Mouse (Mus musculus) monocyte, adult 2 months (primary cell): ENCODE measurements at regions not wholly inside any gene's neighbourhood (a gene's known extent, or its start where the extent isn't known, plus 50 kb on each side); places are given as distances from the start of the nearest gene placed in this dataset.

Experiments
- DNase-seq, 2 experiments: peaks; one replicate each; pipeline ENCODE4 v3.0.0; 2022; ENCODE audit warnings: low spot score in 2 of 2, low read depth in 1 of 2

DNA sequence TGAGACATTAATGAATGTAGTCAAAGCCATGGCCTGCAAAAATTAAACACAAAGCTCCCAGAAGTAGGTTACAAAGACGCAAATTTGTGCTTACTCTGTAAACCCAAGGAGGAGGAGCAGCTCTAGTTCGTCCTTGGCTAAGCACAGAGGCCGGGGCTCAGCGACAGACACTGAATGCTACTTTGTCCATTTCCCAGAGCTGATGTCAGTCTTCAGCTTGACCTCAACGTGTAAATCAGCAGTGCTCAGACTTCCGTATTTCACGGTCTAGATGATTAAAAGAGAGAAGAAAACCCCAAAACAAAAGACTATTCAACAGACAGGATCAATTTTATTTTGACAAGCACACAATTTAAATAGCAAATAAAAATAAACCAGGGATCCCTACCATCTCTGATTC, 534.7 kb downstream of the Ptprc start:
- no peak for DNase-seq

GRCm38 (mm10) chr1:137636947-137637346, 538.6 kb downstream of the Ptprc start:
- DNase-seq: no peak

- DNase-seq: no peak
Observed at GRCm38 (mm10) chr1:137636321-137636944, 539.1 kb downstream of the Ptprc start.

DNA sequence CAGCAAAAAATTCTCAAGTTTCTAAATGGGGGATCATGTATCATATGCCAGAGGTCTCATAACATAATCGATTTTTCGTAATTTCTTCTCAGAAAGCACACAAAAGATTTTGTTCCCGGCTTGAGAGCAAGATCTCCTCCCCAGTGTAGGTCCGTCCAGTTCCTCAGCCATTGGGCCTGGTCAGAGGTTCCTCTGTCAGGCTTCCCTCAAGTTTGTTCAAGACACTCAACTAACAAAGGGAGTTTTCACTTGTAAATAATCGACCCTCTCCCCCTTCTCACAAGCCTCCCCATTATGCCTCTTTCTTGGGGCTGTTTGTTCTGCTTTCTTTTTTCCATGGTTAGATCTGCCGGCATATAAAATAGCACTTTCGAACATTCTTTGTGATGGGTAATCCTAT, 539.7 kb downstream of the Ptprc start:
- no peak for DNase-seq

DNA sequence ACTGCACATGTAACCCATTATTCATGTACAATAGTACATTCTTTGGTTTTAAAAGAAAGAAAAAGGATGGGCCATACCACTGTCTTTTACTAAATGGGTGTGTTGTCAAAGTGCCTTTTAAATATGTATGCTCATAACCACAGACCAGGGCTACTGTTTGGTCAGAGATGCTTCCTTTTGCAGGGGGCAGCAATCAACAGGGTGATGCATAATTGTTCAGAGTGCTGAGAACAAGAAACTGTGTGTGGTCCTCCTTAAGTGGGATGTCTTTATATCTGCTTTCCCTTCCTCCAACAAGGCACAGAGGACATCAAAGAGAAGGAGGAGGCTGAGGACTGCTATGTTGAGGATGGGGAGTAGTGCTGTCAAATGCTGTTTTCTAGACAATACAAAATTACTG, 544.0 kb downstream of the Ptprc start:
- DNase-seq: no peak

GRCm38 (mm10) chr1:137620672-137621071, 554.8 kb downstream of the Ptprc start:
- no peak for DNase-seq

DNA sequence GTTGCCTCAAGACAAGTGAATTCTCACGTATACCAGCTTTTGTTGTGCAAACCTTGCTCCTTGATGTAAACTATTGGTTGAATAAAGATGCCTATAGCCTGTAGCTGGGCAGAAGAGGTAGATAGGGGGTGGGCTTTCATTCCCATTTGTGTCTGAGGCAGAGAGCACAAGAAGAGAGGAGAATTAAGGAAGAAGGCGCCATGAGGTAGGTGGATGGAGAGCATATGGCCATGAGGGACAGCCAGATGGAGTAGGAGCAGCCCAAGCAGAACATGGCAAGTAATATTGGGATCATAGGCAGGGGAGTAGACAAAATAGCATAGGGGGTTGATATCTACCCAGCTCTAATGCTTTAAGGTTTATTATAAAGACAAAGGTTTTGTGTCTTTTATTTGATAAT, 557.3 kb downstream of the Ptprc start:
- DNase-seq: no peak

GRCm38 (mm10) chr1:137617513-137617912, 558.0 kb downstream of the Ptprc start:
- no peak for DNase-seq

DNA sequence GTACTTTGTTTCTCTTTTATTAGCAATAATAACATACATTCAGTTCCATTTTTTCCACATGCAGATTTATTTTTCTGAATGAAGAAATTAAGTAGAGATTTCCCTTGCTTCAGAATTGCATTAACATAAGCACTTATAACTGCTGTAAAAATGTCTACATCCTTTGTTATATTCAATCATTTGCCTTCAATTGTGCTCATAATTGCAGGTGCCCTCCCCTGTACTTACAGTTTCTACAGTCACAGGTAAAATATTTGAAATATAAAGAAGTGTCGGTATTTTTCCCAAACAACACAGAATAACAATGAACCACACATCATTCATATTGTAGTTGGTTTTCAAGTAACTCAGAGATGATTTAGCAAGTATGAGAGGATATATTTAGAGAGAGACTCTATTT, 568.8 kb downstream of the Ptprc start:
- DNase-seq: no peak

DNA sequence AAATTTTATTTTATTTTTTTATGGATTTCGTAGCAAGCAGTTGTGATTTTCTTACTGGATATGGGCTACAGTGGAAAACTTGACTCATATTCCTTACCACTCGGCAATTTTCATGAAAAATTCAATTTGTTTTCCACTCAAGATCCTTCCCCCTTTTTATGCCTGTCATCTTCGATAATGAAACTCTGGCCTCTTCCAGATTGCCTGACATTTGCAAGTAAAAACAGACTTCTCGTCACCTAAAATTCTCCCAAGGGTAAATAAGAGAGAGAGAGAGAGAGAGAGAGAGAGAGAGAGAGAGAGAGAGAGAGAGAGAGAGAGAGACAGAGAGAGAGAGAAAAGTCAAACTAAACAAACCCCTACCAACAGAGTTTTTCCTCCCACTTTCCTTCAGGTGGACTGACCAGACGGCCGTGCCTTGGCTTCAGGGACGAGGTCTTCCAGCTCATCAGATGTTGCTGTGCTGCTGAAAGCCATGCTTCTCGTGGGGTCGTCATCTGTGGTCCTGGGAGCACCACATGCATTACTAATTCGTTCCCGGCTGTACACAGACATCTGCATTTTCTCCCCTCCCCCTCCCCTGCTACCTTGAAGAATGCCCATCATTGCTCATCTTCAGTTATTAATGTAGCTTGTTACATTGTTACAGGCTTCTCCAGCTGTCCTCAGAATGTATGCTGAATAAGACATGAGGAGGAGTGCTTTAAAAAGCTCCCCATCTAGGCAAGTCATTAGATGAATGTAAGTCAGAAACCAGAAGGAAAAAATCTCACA, 569.4 kb downstream of the Ptprc start:
- DNase-seq: no peak

DNA sequence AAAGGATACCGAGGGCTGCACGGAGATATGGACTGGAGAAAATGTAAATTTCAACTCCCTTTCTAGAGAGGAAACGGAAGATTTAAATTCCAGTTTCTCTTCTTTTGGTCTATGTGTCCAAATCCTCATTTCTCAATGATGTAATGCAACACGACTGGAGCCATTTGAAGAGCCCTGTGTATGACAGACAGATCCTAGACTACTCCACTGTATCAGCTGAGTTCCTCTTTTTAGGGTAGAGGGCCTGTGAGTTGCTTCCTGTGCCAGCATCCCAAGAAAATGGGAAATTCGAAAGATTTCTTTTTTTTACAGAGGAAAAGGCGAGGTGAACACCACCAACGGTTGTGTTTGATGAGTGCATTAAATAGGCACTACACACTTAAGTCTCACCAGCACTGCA, 581.8 kb downstream of the Ptprc start:
- no peak for DNase-seq

DNA sequence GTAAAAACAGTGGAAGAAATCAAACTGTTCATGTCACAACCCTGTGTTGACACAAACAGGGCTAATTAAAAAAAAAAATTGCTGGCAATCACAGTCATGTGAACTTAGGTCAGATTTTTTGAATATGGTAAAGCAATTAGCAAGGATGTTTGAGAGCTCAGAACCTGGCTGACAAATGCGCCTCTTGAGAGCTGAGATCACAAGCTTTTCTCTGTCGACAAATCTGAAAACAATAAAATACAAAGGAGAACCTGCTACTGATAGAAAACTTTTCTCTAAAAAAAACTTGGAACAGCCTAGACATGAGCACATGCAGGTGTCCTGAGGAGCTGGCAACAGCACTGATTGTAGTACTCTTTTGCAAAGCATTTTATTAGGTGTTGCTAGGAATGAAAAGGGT, 583.6 kb downstream of the Ptprc start:
- no peak for DNase-seq

- DNase-seq: no peak
Observed at GRCm38 (mm10) chr1:137591295-137591694, 584.2 kb downstream of the Ptprc start.

GRCm38 (mm10) chr1:137588304-137589300, 586.9 kb downstream of the Ptprc start:
- DNase-seq: no peak

DNA sequence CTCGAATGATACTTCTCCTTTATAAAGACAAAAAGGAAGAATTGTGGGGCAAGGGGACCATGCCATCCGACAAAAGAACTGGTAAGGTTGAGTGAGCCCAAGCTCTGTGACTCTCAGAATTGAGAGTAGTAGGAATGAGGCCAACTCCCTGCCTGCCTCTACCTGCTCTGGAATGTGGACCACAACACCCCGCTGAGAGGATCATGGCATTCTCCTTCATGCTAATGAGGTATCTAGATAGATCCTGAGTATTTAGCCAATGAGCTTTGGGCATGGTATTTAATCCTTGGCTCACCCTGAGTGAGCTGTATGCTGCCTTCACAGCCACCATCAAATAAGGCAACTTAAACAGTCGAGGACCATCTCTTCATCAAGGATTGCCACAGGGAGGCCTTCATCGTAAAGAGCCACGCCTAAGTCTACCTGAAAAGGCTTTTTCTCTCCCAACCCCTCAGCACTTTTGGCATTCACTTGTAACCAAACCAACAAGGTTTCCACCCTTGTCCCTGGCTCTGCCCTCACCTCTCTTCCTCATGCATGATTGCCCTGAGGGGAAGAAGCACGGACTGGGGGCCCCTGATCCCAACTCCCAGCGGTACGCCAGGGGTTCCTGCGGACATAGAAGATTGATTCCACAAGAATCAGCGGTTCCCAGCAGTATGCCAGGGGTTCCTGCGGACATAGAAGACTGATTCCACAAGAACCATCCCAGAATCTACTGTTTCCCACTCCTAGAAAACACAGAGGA, 587.9 kb downstream of the Ptprc start:
- no peak for DNase-seq

- DNase-seq: no peak
Observed at GRCm38 (mm10) chr1:137584696-137585095, 590.8 kb downstream of the Ptprc start.

GRCm38 (mm10) chr1:137584104-137584675, 591.3 kb downstream of the Ptprc start:
- DNase-seq: no peak

DNA sequence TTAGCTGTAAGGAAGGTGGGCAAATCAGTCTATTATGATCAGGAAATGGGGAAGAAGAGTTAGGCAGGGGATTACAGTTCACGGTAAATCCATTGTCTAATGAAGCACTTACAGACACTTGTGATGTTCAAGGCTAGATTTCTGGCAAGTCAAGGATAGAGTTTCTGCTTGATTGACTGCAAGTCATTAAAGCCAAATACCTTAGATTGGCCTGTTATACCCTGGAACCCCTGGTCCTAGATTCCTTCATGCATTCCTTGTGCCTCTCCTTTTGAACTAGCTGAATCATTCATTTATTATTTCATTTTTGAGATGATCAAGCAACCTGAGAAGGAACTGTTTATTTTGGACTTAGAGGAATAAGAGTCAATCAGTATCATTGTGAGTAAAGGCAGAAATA, 597.9 kb downstream of the Ptprc start:
- DNase-seq: no peak

- DNase-seq: no peak
Observed at GRCm38 (mm10) chr1:137576174-137576573, 599.3 kb downstream of the Ptprc start.

DNA sequence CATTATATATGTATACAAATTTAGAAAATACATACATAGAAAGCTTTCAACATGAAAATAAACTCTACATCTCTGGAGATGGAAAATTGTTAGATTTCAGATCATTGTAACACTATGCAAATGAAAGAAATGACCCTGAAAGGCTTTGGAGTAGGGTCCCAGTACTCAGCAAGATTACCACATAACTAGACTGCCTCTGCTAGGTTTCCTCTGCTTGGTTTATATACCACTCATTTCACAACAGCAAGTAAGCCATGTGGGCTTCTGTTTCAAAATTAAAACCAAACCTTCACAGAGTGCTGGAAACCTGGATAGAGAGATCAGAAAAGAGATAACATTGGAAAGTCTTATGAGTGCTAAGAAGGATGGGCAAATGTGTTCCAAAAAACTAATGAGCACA, 600.1 kb downstream of the Ptprc start:
- DNase-seq: no peak
